Mouse (Mus musculus) heart, embryonic 14.5 days (tissue): ENCODE results near the gene Lipt1. TPM values are rescaled to one million over a fixed set of nuclear protein-coding genes. Genes with fewer than 3 reads are reported as not detected.
A peak's percentile ranks its signal among the peaks of the same experiment; 100 is the strongest.

Experiments used
- ATAC-seq: fragments of 200-750 bp; cut with Nextera tagmentation; 2 replicates; pipeline ENCODE4 v1.8.0; 2017; ENCODE audit warnings: low read depth, moderate TSS enrichment; ENCODE audit not compliant: insufficient number of reproducible peaks, insufficient read depth, low FRiP score
- H3K27ac ChIP-seq, 2 experiments: fragments of 200-500 bp in 1 of 2; fragments of 300-500 bp in 1 of 2; sonication (generic) in 1 of 2; replicated peaks in 1 of 2; 2 replicates each; pipeline ENCODE4 v1.5.1; 2012 to 2014; ENCODE audit warnings: low read depth in 2 of 2, low read length in 2 of 2, control low read depth in 1 of 2, mild to moderate bottlenecking in 1 of 2, mixed read lengths in 1 of 2; ENCODE audit not compliant: control insufficient read depth in 1 of 2, insufficient read depth in 1 of 2
- H3K27me3 ChIP-seq: fragments of 300-500 bp; sonication (generic); 2 replicates; pipeline ENCODE4 v1.6.1; 2014; ENCODE audit warnings: mild to moderate bottlenecking, low read length, control low read depth; ENCODE audit not compliant: control insufficient read depth, insufficient read depth
- H3K36me3 ChIP-seq: fragments of 300-500 bp; sonication (generic); 2 replicates; pipeline ENCODE4 v1.6.1; 2014; ENCODE audit warnings: mild to moderate bottlenecking, control low read depth, low read length, mixed read lengths; ENCODE audit not compliant: control insufficient read depth, insufficient read depth
- H3K4me1 ChIP-seq, 2 experiments: fragments of 200-500 bp in 1 of 2; fragments of 300-500 bp in 1 of 2; sonication (generic) in 1 of 2; 2 replicates each; pipeline ENCODE4 v1.6.1; 2012 to 2014; ENCODE audit warnings: low read length in 2 of 2, control low read depth in 1 of 2, mixed read lengths in 1 of 2; ENCODE audit not compliant: control insufficient read depth in 2 of 2, insufficient read depth in 2 of 2
- H3K4me2 ChIP-seq: fragments of 300-500 bp; sonication (generic); 2 replicates; pipeline ENCODE4 v1.6.1; 2014; ENCODE audit warnings: mild to moderate bottlenecking, low read length
- H3K4me3 ChIP-seq, 2 experiments: fragments of 200-500 bp in 1 of 2; fragments of 300-500 bp in 1 of 2; sonication (generic) in 1 of 2; 2 replicates each; pipeline ENCODE4 v1.5.1; 2012 to 2014; ENCODE audit warnings: low read length in 2 of 2, mild to moderate bottlenecking in 2 of 2, control low read depth in 1 of 2, low read depth in 1 of 2, moderate library complexity in 1 of 2; ENCODE audit not compliant: control insufficient read depth in 1 of 2, insufficient read depth in 1 of 2
- H3K9ac ChIP-seq: fragments of 300-500 bp; sonication (generic); 2 replicates; pipeline ENCODE4 v1.6.1; 2014; ENCODE audit warnings: mild to moderate bottlenecking, low read length
- H3K9me3 ChIP-seq: fragments of 300-500 bp; sonication (generic); 2 replicates; pipeline ENCODE4 v1.6.1; 2016; ENCODE audit warnings: low read length, control low read depth; ENCODE audit not compliant: control insufficient read depth
- WGBS: fragments of 180-500 bp; shearing (Covaris S2); extraction: QIAGEN DNeasy Blood & Tissue Kit; methylation state at CpG from one replicate; pipeline ENCODE4 v1.1.7; 2014; 5-methylcytosine and 5-hydroxymethylcytosine counted together
- polyA plus RNA-seq: library from polyadenylated mRNA; unstranded; fragments of >200 nt; fragmentation: Nextera tagmentation; extraction: Ambion mirVana; gene quantifications from 2 replicates; pipeline ENCODE4 v1.2.1, GENCODE M21; 2014

The Lipt1 gene
- polyA plus RNA-seq, 1 experiment from 2014 or later, result 8.2 TPM

GRCm38 (mm10) chr1:37867056-37867455 lies 4.5 kb upstream of the Lipt1 start:
- no peak overlapping the region for H3K27ac ChIP-seq
- peaks cover 4 to 5% of the 10 kb centered on the region in 2 experiments; a peak in 2 of 4 replicates for H3K4me1 ChIP-seq
- no peaks in the 10 kb centered on the region; the same call in 1 of the 2 replicates for H3K27me3 ChIP-seq
- ATAC-seq, result no peak
- H3K9me3 ChIP-seq, result no peaks in the 10 kb centered on the region; the same call in 1 of the 2 replicates
- WGBS, result 65% methylated on average over 1 of the region's 1 CpGs
- no peak overlapping the region for H3K9ac ChIP-seq
- H3K4me3 ChIP-seq, result no peak overlapping the region
- no peaks in the 10 kb centered on the region for H3K36me3 ChIP-seq
- H3K4me2 ChIP-seq, result no peak overlapping the region

- 63% methylated on average over 10 of the region's 10 CpGs for WGBS
- Histone ChIP-seq H3K27ac (no peak overlapping the region), H3K9ac (no peak overlapping the region), H3K9me3 (no peaks in the 10 kb centered on the region; the same call in 1 of the 2 replicates), H3K4me1 (peaks cover 5 to 7% of the 10 kb centered on the region in 2 experiments; a peak in 2 of 4 replicates), H3K4me2 (no peak overlapping the region), H3K36me3 (no peaks in the 10 kb centered on the region), H3K4me3 (no peak overlapping the region), H3K27me3 (no peaks in the 10 kb centered on the region; the same call in 1 of the 2 replicates)
- no peak for ATAC-seq
Observed at GRCm38 (mm10) chr1:37867684-37868322, 3.7 kb upstream of the Lipt1 start.

- H3K9me3 ChIP-seq, result no peaks in the 10 kb centered on the region; the same call in 1 of the 2 replicates
- H3K4me3 ChIP-seq, result no peak overlapping the region
- H3K4me2 ChIP-seq, result no peak overlapping the region
- no peaks in the 10 kb centered on the region; the same call in 1 of the 2 replicates for H3K27me3 ChIP-seq
- H3K36me3 ChIP-seq, result no peaks in the 10 kb centered on the region
- H3K27ac ChIP-seq, result no peak overlapping the region
- ATAC-seq, result no peak
- peaks cover 5 to 11% of the 10 kb centered on the region in 2 experiments; a peak in 2 of 4 replicates for H3K4me1 ChIP-seq
- H3K9ac ChIP-seq, result no peak overlapping the region
- WGBS, result 54% methylated on average over 10 of the region's 10 CpGs
Observed at GRCm38 (mm10) chr1:37868640-37869039, 2.9 kb upstream of the Lipt1 start.

GRCm38 (mm10) chr1:37869362-37869761 lies 2.2 kb upstream of the Lipt1 start:
- Histone ChIP-seq H3K27me3 (no peaks in the 10 kb centered on the region; the same call in 1 of the 2 replicates), H3K4me1 (peaks cover 5 to 11% of the 10 kb centered on the region in 2 experiments; a peak in 2 of 4 replicates), H3K4me2 (no peak overlapping the region), H3K4me3 (no peak overlapping the region), H3K36me3 (no peaks in the 10 kb centered on the region), H3K27ac (no peak overlapping the region), H3K9me3 (no peaks in the 10 kb centered on the region; the same call in 1 of the 2 replicates), H3K9ac (no peak overlapping the region)
- ATAC-seq, result no peak
- 66% methylated on average over 2 of the region's 2 CpGs for WGBS

- Histone ChIP-seq H3K4me3 (peak overlapping the region; percentile 58 to 63), H3K9me3 (peaks cover 3% of the 10 kb centered on the region; the same call in 1 of the 2 replicates), H3K27ac (peak overlapping the region; percentile 77 to 80), H3K4me2 (peak overlapping the region; percentile 87), H3K9ac (peak overlapping the region; percentile 73), H3K27me3 (no peaks in the 10 kb centered on the region; the same call in 1 of the 2 replicates), H3K36me3 (peaks cover 28% of the 10 kb centered on the region), H3K4me1 (peaks cover 2 to 7% of the 10 kb centered on the region in 2 experiments; a peak in 2 of 4 replicates)
- 6% methylated on average over 33 of the region's 33 CpGs for WGBS
- ATAC-seq, result peak; percentile 89
Observed at GRCm38 (mm10) chr1:37872131-37873067, 861 bp downstream of the Lipt1 start.

- ATAC-seq, result no peak
- WGBS, result 84% methylated on average over 4 of the region's 4 CpGs
- H3K4me2 ChIP-seq, result peak overlapping the region; percentile 87
- no peak overlapping the region for H3K27ac ChIP-seq
- H3K27me3 ChIP-seq, result no peaks in the 10 kb centered on the region; the same call in 1 of the 2 replicates
- peak overlapping the region; percentile 73; the same call in 1 of the 2 replicates for H3K9ac ChIP-seq
- no peak overlapping the region for H3K4me3 ChIP-seq
- peaks cover 3% of the 10 kb centered on the region; the same call in 1 of the 2 replicates for H3K9me3 ChIP-seq
- H3K36me3 ChIP-seq, result peaks cover 35% of the 10 kb centered on the region
- H3K4me1 ChIP-seq, result peaks cover 2 to 7% of the 10 kb centered on the region in 2 experiments; a peak in 2 of 4 replicates
Observed at GRCm38 (mm10) chr1:37873157-37873556, 1.6 kb downstream of the Lipt1 start.

GRCm38 (mm10) chr1:37877736-37878460 lies 6.4 kb downstream of the Lipt1 start:
- no peak for ATAC-seq
- no peak overlapping the region for H3K4me3 ChIP-seq
- H3K36me3 ChIP-seq, result peaks cover 77% of the 10 kb centered on the region
- no peak overlapping the region for H3K4me2 ChIP-seq
- H3K27me3 ChIP-seq, result no peaks in the 10 kb centered on the region
- peaks cover 3% of the 10 kb centered on the region; the same call in 1 of the 2 replicates for H3K9me3 ChIP-seq
- H3K9ac ChIP-seq, result no peak overlapping the region
- no peak overlapping the region for H3K27ac ChIP-seq
- peaks cover 0 to 3% of the 10 kb centered on the region in 2 experiments; a peak in 1 of 4 replicates for H3K4me1 ChIP-seq
- 87% methylated on average over 13 of the region's 13 CpGs for WGBS
